Mouse (Mus musculus) kidney, adult 9 months (tissue): ENCODE measurements at regions not wholly inside any gene's neighbourhood (a gene's known extent, or its start where the extent isn't known, plus 50 kb on each side); places are given as distances from the start of the nearest gene placed in this dataset.

Experiments
- DNase-seq: peaks from one replicate; pipeline ENCODE4 v3.0.0; 2022

GRCm38 (mm10) chr14:44926368-44927203 is 61.4 kb upstream of the Ptger2 start:
- DNase-seq = peak; percentile 21

GRCm38 (mm10) chr14:44921786-44922185 is 62.6 kb upstream of the Ptgdr start:
- peak; percentile 6 for DNase-seq

- no peak for DNase-seq
These were observed 60.2 kb upstream of the Ptgdr start for GRCm38 (mm10) chr14:44919389-44919788.

- DNase-seq = no peak
These were observed 56.5 kb upstream of the Ptgdr start for GRCm38 (mm10) chr14:44915627-44916026.

- no peak for DNase-seq
These were observed 53.6 kb upstream of the Ptgdr start for GRCm38 (mm10) chr14:44912740-44913139.
